Mouse (Mus musculus) bone marrow macrophage, adult 2 months (primary cell): Measurements from ENCODE around the gene Txk.

Source experiments
- CTCF ChIP-seq: IDR thresholded peaks from 2 replicates; pipeline ENCODE4 v1.5.1; 2012; ENCODE audit warnings: low read depth, mild to moderate bottlenecking, low read length, moderate library complexity
- POLR2A ChIP-seq: IDR thresholded peaks from 2 replicates; pipeline ENCODE4 v1.6.1; 2012; ENCODE audit warnings: mild to moderate bottlenecking, low read depth, low read length, borderline replicate concordance

DNA sequence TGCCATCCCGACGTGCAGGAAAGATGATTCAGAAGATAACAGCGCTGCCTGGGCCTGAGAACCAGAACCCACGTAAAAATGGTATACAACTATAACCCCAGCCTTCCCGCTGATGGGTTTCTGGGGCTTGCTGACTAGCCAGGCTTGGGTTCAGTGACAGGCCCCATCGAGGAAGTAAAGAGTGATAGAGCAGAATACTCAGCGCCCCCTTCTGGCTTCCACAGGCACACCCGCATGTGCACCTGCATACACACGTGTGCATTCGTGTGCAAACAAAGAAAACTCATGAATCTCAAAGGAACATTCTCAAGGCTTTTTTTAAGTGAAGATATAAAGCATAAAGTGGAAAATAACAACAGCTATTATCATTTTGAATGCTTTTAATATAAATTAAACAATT lies 106.4 kb downstream of the Txk start:
- TF ChIP-seq CTCF = peak; percentile 43; the same call in 1 of the 2 replicates
- no peak for TF ChIP-seq POLR2A
